Mouse (Mus musculus) small intestine, adult 2 months (tissue): ENCODE measurements around the gene Dtd1.

Experiments used
- CTCF ChIP-seq: fragments of 200-500 bp; IDR thresholded peaks from 2 replicates; pipeline ENCODE4 v1.5.1; 2012; ENCODE audit warnings: low read depth, mild to moderate bottlenecking, control low read depth, inconsistent platforms, low read length, moderate library complexity, mixed read lengths; ENCODE audit not compliant: insufficient replicate concordance, insufficient read length; ENCODE audit errors: extremely low read depth
- POLR2A ChIP-seq: fragments of 200-500 bp; IDR thresholded peaks from 2 replicates; pipeline ENCODE4 v1.6.1; 2012; ENCODE audit warnings: low read depth, mild to moderate bottlenecking, control low read depth, inconsistent platforms, low read length, moderate library complexity

DNA sequence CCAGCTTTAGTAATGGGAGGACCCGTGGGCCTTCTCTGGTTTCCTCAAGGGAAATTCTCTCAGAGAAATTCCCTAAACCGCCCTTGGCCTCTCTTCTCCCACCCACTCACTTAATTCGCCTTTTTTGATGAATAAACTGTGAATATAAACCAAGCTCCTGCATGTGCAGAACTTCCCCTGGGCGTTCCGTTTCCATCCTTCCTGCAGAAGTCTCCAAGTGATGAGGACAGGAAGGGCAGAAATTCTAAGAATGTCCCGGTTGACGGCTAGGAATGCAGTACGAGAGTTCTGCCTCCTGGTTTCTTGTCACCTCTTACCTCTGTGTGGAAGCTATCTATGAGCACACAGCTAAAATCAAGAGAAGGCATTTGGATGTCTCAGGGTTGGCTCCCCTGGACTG lies 197.8 kb downstream of the Dtd1 start:
- TF ChIP-seq CTCF (no peak), POLR2A (no peak)
